Mouse (Mus musculus) lung, postnatal 14 days (tissue): ENCODE data around the gene Ugt1a7c.
"Not testable (repeated sequence)": the region's sequence is repeated elsewhere in the genome, so short reads cannot be mapped to it uniquely, and the experiment has no call there.

Source experiments
- DNase-seq: peaks from one replicate; pipeline ENCODE4 v3.0.0; 2021

The Ugt1a7c gene

GRCm38 (mm10) chr1:88094941-88095492 lies at the start of gene Ugt1a7c:
TSS of gene Ugt1a7c (plus strand) at chr1:88095062.
- DNase-seq: peak; percentile 50

- DNase-seq: not testable (repeated sequence)
Measured at GRCm38 (mm10) chr1:88047408-88047807, 47.5 kb upstream of the Ugt1a7c start.

- DNase-seq: no peak
Measured at GRCm38 (mm10) chr1:88055088-88055487, 39.8 kb upstream of the Ugt1a7c start, which contains the start of gene Ugt1a10. TSS of gene Ugt1a10 (plus strand) at chr1:88055388.

GRCm38 (mm10) chr1:88066472-88067102 lies 28.3 kb upstream of the Ugt1a7c start:
- DNase-seq: not testable (repeated sequence)

- no peak for DNase-seq
Measured at GRCm38 (mm10) chr1:88070495-88070894, 24.4 kb upstream of the Ugt1a7c start, which contains the start of gene Ugt1a9. TSS of gene Ugt1a9 (plus strand) at chr1:88070800.

GRCm38 (mm10) chr1:88070902-88071301 lies 24.0 kb upstream of the Ugt1a7c start:
- no peak for DNase-seq

- no peak for DNase-seq
Measured at GRCm38 (mm10) chr1:88074471-88074870, 20.4 kb upstream of the Ugt1a7c start.

GRCm38 (mm10) chr1:88077128-88077527 lies 17.7 kb upstream of the Ugt1a7c start:
- DNase-seq: no peak

- no peak for DNase-seq
Measured at GRCm38 (mm10) chr1:88081670-88082069, 13.2 kb upstream of the Ugt1a7c start.

GRCm38 (mm10) chr1:88086125-88086524 lies 8.7 kb upstream of the Ugt1a7c start:
- no peak for DNase-seq

- no peak for DNase-seq
Measured at GRCm38 (mm10) chr1:88087513-88087912, 7.3 kb upstream of the Ugt1a7c start, which contains the start of gene Ugt1a8. TSS of gene Ugt1a8 (plus strand) at chr1:88087813.

GRCm38 (mm10) chr1:88092341-88092740 lies 2.5 kb upstream of the Ugt1a7c start:
- no peak for DNase-seq

- not testable (repeated sequence) for DNase-seq
Measured at GRCm38 (mm10) chr1:88094270-88094676, 589 bp upstream of the Ugt1a7c start.

GRCm38 (mm10) chr1:88098546-88098945 lies 3.7 kb downstream of the Ugt1a7c start:
- not testable (repeated sequence) for DNase-seq

- DNase-seq: not testable (repeated sequence)
Measured at GRCm38 (mm10) chr1:88099691-88100090, 4.8 kb downstream of the Ugt1a7c start.

GRCm38 (mm10) chr1:88103019-88103418 lies 8.2 kb downstream of the Ugt1a7c start, which contains the start of gene Ugt1a6b:
TSS of gene Ugt1a6b (plus strand) at chr1:88103252.
- DNase-seq: peak; percentile 19

GRCm38 (mm10) chr1:88103697-88104468 lies 9.0 kb downstream of the Ugt1a7c start:
- not testable (repeated sequence) for DNase-seq

GRCm38 (mm10) chr1:88104667-88105430 lies 10.0 kb downstream of the Ugt1a7c start:
- no peak for DNase-seq

GRCm38 (mm10) chr1:88105656-88106055 lies 10.8 kb downstream of the Ugt1a7c start:
- DNase-seq: no peak

- not testable (repeated sequence) for DNase-seq
Measured at GRCm38 (mm10) chr1:88109027-88109557, 14.2 kb downstream of the Ugt1a7c start.

GRCm38 (mm10) chr1:88109604-88110003 lies 14.7 kb downstream of the Ugt1a7c start:
- not testable (repeated sequence) for DNase-seq

GRCm38 (mm10) chr1:88112769-88113168 lies 17.9 kb downstream of the Ugt1a7c start:
- DNase-seq: not testable (repeated sequence)
